7 mouse cellular contexts compared by ENCODE assay signal in genomic region chr14:60525284-60525962, GRCm38 (mm10).
A peak's percentile ranks its signal among the peaks of the same experiment; 100 is the strongest.
DNase-seq lines count a peak whose midpoint lies in the region; ATAC-seq and TF ChIP-seq lines count a peak whose summit lies in the region.

No protein-coding gene starts in this region.

- 75% methylated on average over 13 of the region's 13 CpGs for WGBS in hindbrain, embryonic 11.5 days

- peak; percentile 79 for DNase-seq in MEL (ENCODE audit: low read depth, low spot score)
- DNase-seq in hindbrain, embryonic 11.5 days (ENCODE audit: low spot score) = peak; percentile 87
- DNase-seq in layer of hippocampus, adult 9-10 months (ENCODE audit: low spot score) = peak; percentile 75
- DNase-seq in lung, postnatal 25 days (ENCODE audit: low spot score) = peak; percentile 69
- DNase-seq in right cerebral cortex, adult 18-20 months = peak; percentile 68

- no peaks in the 10 kb centered on the region for H3K27me3 ChIP-seq in MEL (ENCODE audit: control insufficient read depth in 1 of 2, insufficient read depth in 2 of 2, low read length in 2 of 2)
- H3K27me3 ChIP-seq in hindbrain, embryonic 11.5 days (ENCODE audit: control insufficient read depth, insufficient read depth, low read length) = no peaks in the 10 kb centered on the region

- H3K27ac ChIP-seq in MEL (ENCODE audit: control insufficient read depth, low read depth, low read length) = no peak overlapping the region
- H3K27ac ChIP-seq in bone marrow macrophage, adult 2 months (ENCODE audit: insufficient read depth, low read depth, low read length) = no peak overlapping the region
- H3K27ac ChIP-seq in hindbrain, embryonic 11.5 days (ENCODE audit: low read depth, low read length) = no peak overlapping the region

- no peak overlapping the region for H3K9ac ChIP-seq in MEL (ENCODE audit: control insufficient read depth, low read depth, low read length, poor library complexity, severe bottlenecking)
- no peak overlapping the region for H3K9ac ChIP-seq in hindbrain, embryonic 11.5 days (ENCODE audit: low read depth, low read length)

- no peaks in the 10 kb centered on the region for H3K9me3 ChIP-seq in MEL (replicated peaks; ENCODE audit: insufficient read depth, low read length)
- H3K9me3 ChIP-seq in hindbrain, embryonic 11.5 days (ENCODE audit: control insufficient read depth, low read length) = no peaks in the 10 kb centered on the region

- no peak for TF ChIP-seq EP300 in MEL (IDR thresholded peaks at IDR 0.05; ENCODE audit: low read depth in 1 of 2, low read length in 2 of 2)

- H3K4me1 ChIP-seq in MEL (ENCODE audit: control insufficient read depth in 1 of 2, insufficient read depth in 2 of 2, low read length in 2 of 2) = peaks cover 0 to 8% of the 10 kb centered on the region in 2 experiments; a peak in 3 of 4 replicates
- H3K4me1 ChIP-seq in bone marrow macrophage, adult 2 months (ENCODE audit: control insufficient read depth, insufficient read depth, low read length) = peaks cover 28% of the 10 kb centered on the region
- peaks cover 4% of the 10 kb centered on the region; the same call in 1 of the 2 replicates for H3K4me1 ChIP-seq in hindbrain, embryonic 11.5 days (replicated peaks; ENCODE audit: control insufficient read depth, insufficient read depth, low read length)

- no peak overlapping the region for H3K4me2 ChIP-seq in hindbrain, embryonic 11.5 days (replicated peaks; ENCODE audit: low read depth, low read length)

- H3K79me2 ChIP-seq in MEL (ENCODE audit: control insufficient read depth, insufficient read depth, low read length, poor library complexity) = no peaks in the 10 kb centered on the region

- peak; percentile 70 to 88 (median 77) for TF ChIP-seq CTCF in MEL (IDR thresholded peaks at IDR 0.05 in 2 of 3, conservative IDR thresholded peaks at IDR 0.05 in 1 of 3; ENCODE audit: control insufficient read depth in 1 of 3, insufficient read depth in 1 of 3, low read depth in 2 of 3, low read length in 3 of 3, poor library complexity in 1 of 3, severe bottlenecking in 1 of 3)
- peak; percentile 34; the same call in 1 of the 2 replicates for TF ChIP-seq CTCF in bone marrow macrophage, adult 2 months (IDR thresholded peaks at IDR 0.05; ENCODE audit: low read depth, low read length)

- peak; percentile 85 for TF ChIP-seq RAD21 in MEL (IDR thresholded peaks at IDR 0.05; ENCODE audit: low read depth, low read length)

- no peak for TF ChIP-seq POLR2A in MEL (IDR thresholded peaks at IDR 0.05; ENCODE audit: control insufficient read depth in 1 of 2, insufficient read depth in 1 of 2, low read depth in 1 of 2, low read length in 2 of 2, poor library complexity in 1 of 2)
- TF ChIP-seq POLR2A in bone marrow macrophage, adult 2 months (IDR thresholded peaks at IDR 0.05; ENCODE audit: borderline replicate concordance, low read depth, low read length) = no peak

- H3K4me3 ChIP-seq in MEL (ENCODE audit: control insufficient read depth in 1 of 2, insufficient read depth in 1 of 2, low read depth in 2 of 2, low read length in 2 of 2) = no peak overlapping the region
- no peak overlapping the region for H3K4me3 ChIP-seq in bone marrow macrophage, adult 2 months (ENCODE audit: insufficient read depth, low read length)
- H3K4me3 ChIP-seq in hindbrain, embryonic 11.5 days (ENCODE audit: low read depth, low read length) = no peak overlapping the region

- ATAC-seq in erythroblast, adult 5-6 weeks (replicated peaks; ENCODE audit: low FRiP score, poor library complexity, severe bottlenecking) = peak; percentile 86
- ATAC-seq in hindbrain, embryonic 11.5 days (ENCODE audit: low FRiP score) = 0 out of 2 replicates have a peak, but pooled peaks have one; percentile 38

- peaks cover 0 to 3% of the 10 kb centered on the region in 2 experiments; a peak in 2 of 4 replicates for H3K36me3 ChIP-seq in MEL (ENCODE audit: control insufficient read depth in 1 of 2, insufficient read depth in 2 of 2, low read length in 2 of 2)
- H3K36me3 ChIP-seq in hindbrain, embryonic 11.5 days (ENCODE audit: control insufficient read depth, insufficient read depth, low read length) = no peaks in the 10 kb centered on the region

TF ChIP-seq in MEL, 35 proteins besides CTCF, POLR2A, EP300 and RAD21:
- TF ChIP-seq POLR2AphosphoS5 (IDR thresholded peaks at IDR 0.05; ENCODE audit: borderline replicate concordance, low read depth, low read length) = no peak
- no peak for TF ChIP-seq JUND (IDR thresholded peaks at IDR 0.05; ENCODE audit: low read depth, low read length)
- no peak for TF ChIP-seq BHLHE40 (IDR thresholded peaks at IDR 0.05; ENCODE audit: borderline replicate concordance, low read depth, low read length)
- TF ChIP-seq ETS1 (IDR thresholded peaks at IDR 0.05; ENCODE audit: low read depth, low read length) = no peak
- TF ChIP-seq NRF1 (IDR thresholded peaks at IDR 0.05; ENCODE audit: insufficient read depth, low read depth, low read length, poor library complexity, severe bottlenecking) = no peak
- no peak for TF ChIP-seq USF2 (IDR thresholded peaks at IDR 0.05; ENCODE audit: borderline replicate concordance in 1 of 2, insufficient read depth in 1 of 2, low read depth in 1 of 2, low read length in 2 of 2)
- no peak for TF ChIP-seq MAFK (IDR thresholded peaks at IDR 0.05; ENCODE audit: borderline replicate concordance, low read depth, low read length)
- TF ChIP-seq RCOR1 (IDR thresholded peaks at IDR 0.05; ENCODE audit: low read depth, low read length) = no peak
- TF ChIP-seq ZKSCAN1 (IDR thresholded peaks at IDR 0.05; ENCODE audit: low read depth, low read length) = no peak
- TF ChIP-seq MYC (IDR thresholded peaks at IDR 0.05; ENCODE audit: low read depth, low read length) = no peak
- no peak for TF ChIP-seq MYB (IDR thresholded peaks at IDR 0.05; ENCODE audit: low read depth, low read length)
- TF ChIP-seq CHD2 (IDR thresholded peaks at IDR 0.05; ENCODE audit: low read length) = no peak
- TF ChIP-seq KAT2A (conservative IDR thresholded peaks at IDR 0.05; ENCODE audit: low read depth, low read length) = no peak
- TF ChIP-seq MEF2A (IDR thresholded peaks at IDR 0.05; ENCODE audit: extremely low read depth, insufficient replicate concordance, low read depth, low read length, poor library complexity, severe bottlenecking) = no peak
- no peak for TF ChIP-seq USF1 (IDR thresholded peaks at IDR 0.05; ENCODE audit: low read depth, low read length)
- TF ChIP-seq ZC3H11A (IDR thresholded peaks at IDR 0.05; ENCODE audit: low read depth, low read length) = peak; percentile 82
- no peak for TF ChIP-seq ELF1 (IDR thresholded peaks at IDR 0.05; ENCODE audit: low read depth, low read length)
- no peak for TF ChIP-seq ZMIZ1 (IDR thresholded peaks at IDR 0.05; ENCODE audit: low read depth, low read length)
- no peak for TF ChIP-seq TBP (IDR thresholded peaks at IDR 0.05; ENCODE audit: low read depth, low read length)
- TF ChIP-seq MAZ (IDR thresholded peaks at IDR 0.05; ENCODE audit: low read depth, low read length) = no peak
- 0 out of 2 replicates have a peak, but pooled peaks have one; percentile 2 for TF ChIP-seq GATA1 (IDR thresholded peaks at IDR 0.05; ENCODE audit: low read depth, low read length)
- TF ChIP-seq TAL1 (IDR thresholded peaks at IDR 0.05; ENCODE audit: low read length) = no peak
- peak; percentile 93 for TF ChIP-seq SMC3 (IDR thresholded peaks at IDR 0.05; ENCODE audit: low read depth, low read length)
